Mouse (Mus musculus) lung, postnatal 0 days (tissue): ENCODE measurements at regions not wholly inside any gene's neighbourhood (a gene's known extent, or its start where the extent isn't known, plus 50 kb on each side); places are given as distances from the start of the nearest gene placed in this dataset.

Source experiments
- CTCF ChIP-seq: IDR thresholded peaks from 2 replicates; pipeline ENCODE4 v1.5.1; 2016; ENCODE audit warnings: antibody characterized with exemption, mild to moderate bottlenecking
- EP300 ChIP-seq: IDR thresholded peaks from 2 replicates; pipeline ENCODE4 v1.6.1; 2016; ENCODE audit warnings: antibody characterized with exemption, mild to moderate bottlenecking, control low read depth

GRCm38 (mm10) chr12:110083471-110083870 lies 195.4 kb upstream of the Dio3 start:
- no peak for TF ChIP-seq EP300
- no peak for TF ChIP-seq CTCF
